Mouse (Mus musculus): ENCODE data around the gene Lrp6. TPM values are rescaled to one million over a fixed set of nuclear protein-coding genes. Genes with fewer than 3 reads are reported as not detected.
A peak's percentile ranks its signal among the peaks of the same experiment; 100 is the strongest.

Lrp6 gene
- polyA plus RNA-seq, 1 experiment from 2014 or later: 20.6 TPM

- 51% methylated on average over 10 of the region's 10 CpGs for WGBS (ENCODE audit: insufficient replicate concordance)
- Histone ChIP-seq H3K27ac (ENCODE audit: low read depth, low read length) (no peak overlapping the region), H3K9me3 (replicated peaks; ENCODE audit: control insufficient read depth, low read length) (no peaks in the 10 kb centered on the region), H3K27me3 (ENCODE audit: control insufficient read depth, insufficient read depth, low read length) (no peaks in the 10 kb centered on the region), H3K36me3 (ENCODE audit: control insufficient read depth, insufficient read depth, low read length) (no peaks in the 10 kb centered on the region), H3K9ac (ENCODE audit: low read depth, low read length) (no peak overlapping the region), H3K4me2 (no peak overlapping the region), H3K4me3 (ENCODE audit: low read depth, low read length) (no peak overlapping the region), H3K4me1 (ENCODE audit: control insufficient read depth, insufficient read depth, low read length) (peaks cover 4% of the 10 kb centered on the region; the same call in 1 of the 2 replicates)
- ATAC-seq (replicated peaks; ENCODE audit: insufficient number of reproducible peaks, low FRiP score, low TSS enrichment): no peak
Measured at GRCm38 (mm10) chr6:134602371-134603003, 35.7 kb upstream of the Lrp6 start.

GRCm38 (mm10) chr6:134601766-134602165 is 35.0 kb upstream of the Lrp6 start:
- ATAC-seq (replicated peaks; ENCODE audit: insufficient number of reproducible peaks, low FRiP score, low TSS enrichment): no peak
- no peaks in the 10 kb centered on the region for H3K36me3 ChIP-seq (ENCODE audit: control insufficient read depth, insufficient read depth, low read length)
- H3K9ac ChIP-seq (ENCODE audit: low read depth, low read length): no peak overlapping the region
- no peak overlapping the region for H3K4me3 ChIP-seq (ENCODE audit: low read depth, low read length)
- H3K4me2 ChIP-seq: no peak overlapping the region
- no peaks in the 10 kb centered on the region for H3K27me3 ChIP-seq (ENCODE audit: control insufficient read depth, insufficient read depth, low read length)
- no peak overlapping the region for H3K27ac ChIP-seq (ENCODE audit: low read depth, low read length)
- peaks cover 4% of the 10 kb centered on the region; the same call in 1 of the 2 replicates for H3K4me1 ChIP-seq (ENCODE audit: control insufficient read depth, insufficient read depth, low read length)
- WGBS (ENCODE audit: insufficient replicate concordance): 26% methylated on average over 3 of the region's 3 CpGs
- H3K9me3 ChIP-seq (replicated peaks; ENCODE audit: control insufficient read depth, low read length): no peaks in the 10 kb centered on the region

GRCm38 (mm10) chr6:134601130-134601529 is 34.4 kb upstream of the Lrp6 start:
- ATAC-seq (replicated peaks; ENCODE audit: insufficient number of reproducible peaks, low FRiP score, low TSS enrichment): no peak
- H3K9ac ChIP-seq (ENCODE audit: low read depth, low read length): no peak overlapping the region
- no peak overlapping the region for H3K4me2 ChIP-seq
- WGBS (ENCODE audit: insufficient replicate concordance): 55% methylated on average over 7 of the region's 7 CpGs
- H3K9me3 ChIP-seq (replicated peaks; ENCODE audit: control insufficient read depth, low read length): no peaks in the 10 kb centered on the region
- H3K4me3 ChIP-seq (ENCODE audit: low read depth, low read length): no peak overlapping the region
- no peak overlapping the region for H3K27ac ChIP-seq (ENCODE audit: low read depth, low read length)
- H3K4me1 ChIP-seq (ENCODE audit: control insufficient read depth, insufficient read depth, low read length): peaks cover 4% of the 10 kb centered on the region; the same call in 1 of the 2 replicates
- H3K27me3 ChIP-seq (ENCODE audit: control insufficient read depth, insufficient read depth, low read length): no peaks in the 10 kb centered on the region
- no peaks in the 10 kb centered on the region for H3K36me3 ChIP-seq (ENCODE audit: control insufficient read depth, insufficient read depth, low read length)

- 76% methylated on average over 1 of the region's 1 CpGs for WGBS (ENCODE audit: insufficient replicate concordance)
- no peak for ATAC-seq (replicated peaks; ENCODE audit: insufficient number of reproducible peaks, low FRiP score, low TSS enrichment)
- no peaks in the 10 kb centered on the region for H3K27me3 ChIP-seq (ENCODE audit: control insufficient read depth, insufficient read depth, low read length)
- H3K4me2 ChIP-seq: no peak overlapping the region
- no peak overlapping the region for H3K9ac ChIP-seq (ENCODE audit: low read depth, low read length)
- peaks cover 4% of the 10 kb centered on the region; the same call in 1 of the 2 replicates for H3K4me1 ChIP-seq (ENCODE audit: control insufficient read depth, insufficient read depth, low read length)
- H3K9me3 ChIP-seq (replicated peaks; ENCODE audit: control insufficient read depth, low read length): no peaks in the 10 kb centered on the region
- H3K27ac ChIP-seq (ENCODE audit: low read depth, low read length): no peak overlapping the region
- H3K36me3 ChIP-seq (ENCODE audit: control insufficient read depth, insufficient read depth, low read length): no peaks in the 10 kb centered on the region
- H3K4me3 ChIP-seq (ENCODE audit: low read depth, low read length): no peak overlapping the region
Measured at GRCm38 (mm10) chr6:134599239-134599638, 32.5 kb upstream of the Lrp6 start.

GRCm38 (mm10) chr6:134597651-134598229 is 31.0 kb upstream of the Lrp6 start:
- Histone ChIP-seq H3K27ac (ENCODE audit: low read depth, low read length) (no peak overlapping the region), H3K27me3 (ENCODE audit: control insufficient read depth, insufficient read depth, low read length) (no peaks in the 10 kb centered on the region), H3K9me3 (replicated peaks; ENCODE audit: control insufficient read depth, low read length) (no peaks in the 10 kb centered on the region), H3K9ac (ENCODE audit: low read depth, low read length) (no peak overlapping the region), H3K4me2 (no peak overlapping the region), H3K36me3 (ENCODE audit: control insufficient read depth, insufficient read depth, low read length) (no peaks in the 10 kb centered on the region), H3K4me1 (ENCODE audit: control insufficient read depth, insufficient read depth, low read length) (peaks cover 4% of the 10 kb centered on the region; the same call in 1 of the 2 replicates), H3K4me3 (ENCODE audit: low read depth, low read length) (no peak overlapping the region)
- 77% methylated on average over 6 of the region's 6 CpGs for WGBS (ENCODE audit: insufficient replicate concordance)
- no peak for ATAC-seq (replicated peaks; ENCODE audit: insufficient number of reproducible peaks, low FRiP score, low TSS enrichment)

GRCm38 (mm10) chr6:134594569-134595442 is 28.0 kb upstream of the Lrp6 start:
- Histone ChIP-seq H3K4me1 (ENCODE audit: control insufficient read depth, insufficient read depth, low read length) (no peaks in the 10 kb centered on the region), H3K4me2 (no peak overlapping the region), H3K4me3 (ENCODE audit: low read depth, low read length) (no peak overlapping the region), H3K36me3 (ENCODE audit: control insufficient read depth, insufficient read depth, low read length) (no peaks in the 10 kb centered on the region), H3K9me3 (replicated peaks; ENCODE audit: control insufficient read depth, low read length) (no peaks in the 10 kb centered on the region), H3K27ac (ENCODE audit: low read depth, low read length) (no peak overlapping the region), H3K9ac (ENCODE audit: low read depth, low read length) (no peak overlapping the region), H3K27me3 (ENCODE audit: control insufficient read depth, insufficient read depth, low read length) (no peaks in the 10 kb centered on the region)
- peak; percentile 71; the same call in 1 of the 2 replicates for ATAC-seq (replicated peaks; ENCODE audit: insufficient number of reproducible peaks, low FRiP score, low TSS enrichment)
- WGBS (ENCODE audit: insufficient replicate concordance): 69% methylated on average over 20 of the region's 21 CpGs

GRCm38 (mm10) chr6:134591614-134592013 is 24.8 kb upstream of the Lrp6 start:
- WGBS (ENCODE audit: insufficient replicate concordance): 76% methylated on average over 2 of the region's 2 CpGs
- H3K27ac ChIP-seq (ENCODE audit: low read depth, low read length): no peak overlapping the region
- ATAC-seq (replicated peaks; ENCODE audit: insufficient number of reproducible peaks, low FRiP score, low TSS enrichment): no peak
- no peak overlapping the region for H3K9ac ChIP-seq (ENCODE audit: low read depth, low read length)
- H3K4me3 ChIP-seq (ENCODE audit: low read depth, low read length): no peak overlapping the region
- no peak overlapping the region for H3K4me2 ChIP-seq
- H3K9me3 ChIP-seq (replicated peaks; ENCODE audit: control insufficient read depth, low read length): no peaks in the 10 kb centered on the region
- no peaks in the 10 kb centered on the region for H3K36me3 ChIP-seq (ENCODE audit: control insufficient read depth, insufficient read depth, low read length)
- no peaks in the 10 kb centered on the region for H3K4me1 ChIP-seq (ENCODE audit: control insufficient read depth, insufficient read depth, low read length)
- no peaks in the 10 kb centered on the region for H3K27me3 ChIP-seq (ENCODE audit: control insufficient read depth, insufficient read depth, low read length)

- Histone ChIP-seq H3K9ac (ENCODE audit: low read depth, low read length) (no peak overlapping the region), H3K27me3 (ENCODE audit: control insufficient read depth, insufficient read depth, low read length) (no peaks in the 10 kb centered on the region), H3K4me1 (ENCODE audit: control insufficient read depth, insufficient read depth, low read length) (no peaks in the 10 kb centered on the region), H3K4me2 (no peak overlapping the region), H3K27ac (ENCODE audit: low read depth, low read length) (no peak overlapping the region), H3K9me3 (replicated peaks; ENCODE audit: control insufficient read depth, low read length) (no peaks in the 10 kb centered on the region), H3K4me3 (ENCODE audit: low read depth, low read length) (no peak overlapping the region), H3K36me3 (ENCODE audit: control insufficient read depth, insufficient read depth, low read length) (no peaks in the 10 kb centered on the region)
- ATAC-seq (replicated peaks; ENCODE audit: insufficient number of reproducible peaks, low FRiP score, low TSS enrichment): no peak
- 78% methylated on average over 5 of the region's 5 CpGs for WGBS (ENCODE audit: insufficient replicate concordance)
Measured at GRCm38 (mm10) chr6:134586241-134586640, 19.5 kb upstream of the Lrp6 start.

Measured in heart, embryonic 11.5 days (tissue).